Mouse (Mus musculus) cerebellum, adult 18-20 months (tissue): ENCODE measurements around the gene Crygs.

Source experiments
- DNase-seq, 2 experiments: peaks; one replicate each; pipeline ENCODE4 v3.0.0; 2021

Gene Crygs

GRCm38 (mm10) chr16:22811477-22811876 is at the start of gene Crygs:
TSS of gene Crygs (minus strand) at chr16:22811577.
- no peak for DNase-seq

GRCm38 (mm10) chr16:22857431-22858113 is 46.2 kb upstream of the Crygs start, which contains the start of the genes Tbccd1 and Dnajb11:
TSS of gene Tbccd1 (minus strand) at chr16:22857669.
TSS of gene Dnajb11 (plus strand) at chr16:22857845.
- peak; percentile 99 for DNase-seq

GRCm38 (mm10) chr16:22856773-22857172 is 45.4 kb upstream of the Crygs start:
- DNase-seq: no peak

GRCm38 (mm10) chr16:22852709-22853108 is 41.3 kb upstream of the Crygs start:
- no peak for DNase-seq

GRCm38 (mm10) chr16:22848331-22848730 is 37.0 kb upstream of the Crygs start:
- DNase-seq: no peak

GRCm38 (mm10) chr16:22847686-22848085 is 36.3 kb upstream of the Crygs start:
- no peak for DNase-seq

GRCm38 (mm10) chr16:22845481-22845880 is 34.1 kb upstream of the Crygs start:
- no peak for DNase-seq

- no peak for DNase-seq
Measured at GRCm38 (mm10) chr16:22844834-22845233, 33.5 kb upstream of the Crygs start.

GRCm38 (mm10) chr16:22844061-22844801 is 32.9 kb upstream of the Crygs start:
- peak; percentile 82 to 85 for DNase-seq

GRCm38 (mm10) chr16:22842871-22843270 is 31.5 kb upstream of the Crygs start:
- no peak for DNase-seq

- DNase-seq: no peak
Measured at GRCm38 (mm10) chr16:22839146-22839857, 27.9 kb upstream of the Crygs start.

- no peak for DNase-seq
Measured at GRCm38 (mm10) chr16:22832932-22833525, 21.7 kb upstream of the Crygs start.

- DNase-seq: peak in 1 of 2 experiments; percentile 22
Measured at GRCm38 (mm10) chr16:22820731-22821130, 9.4 kb upstream of the Crygs start.

- peak; percentile 80 to 87 for DNase-seq
Measured at GRCm38 (mm10) chr16:22807468-22808070, 3.8 kb downstream of the Crygs start.

- DNase-seq: no peak
Measured at GRCm38 (mm10) chr16:22802786-22803185, 8.6 kb downstream of the Crygs start.

GRCm38 (mm10) chr16:22800849-22801109 is 10.6 kb downstream of the Crygs start:
- no peak for DNase-seq

GRCm38 (mm10) chr16:22800026-22800848 is 11.1 kb downstream of the Crygs start:
- DNase-seq: no peak

GRCm38 (mm10) chr16:22798520-22798919 is 12.9 kb downstream of the Crygs start:
- no peak for DNase-seq

- peak; percentile 86 to 92 for DNase-seq
Measured at GRCm38 (mm10) chr16:22797521-22797920, 13.9 kb downstream of the Crygs start.

GRCm38 (mm10) chr16:22795497-22795896 is 15.9 kb downstream of the Crygs start:
- no peak for DNase-seq

- peak in 1 of 2 experiments; percentile 52 for DNase-seq
Measured at GRCm38 (mm10) chr16:22791235-22791634, 20.1 kb downstream of the Crygs start.

GRCm38 (mm10) chr16:22789908-22790367 is 21.4 kb downstream of the Crygs start:
- DNase-seq: peak; percentile 69 to 72
